Mouse (Mus musculus) liver, embryonic 16.5 days (tissue): ENCODE results near the gene Csrp1. TPM values are rescaled to one million over a fixed set of nuclear protein-coding genes. Genes with fewer than 3 reads are reported as not detected.

Experiments used
- ATAC-seq: fragments of 200-750 bp; cut with Nextera tagmentation; 2 replicates; pipeline ENCODE4 v1.8.0; 2017; ENCODE audit warnings: low read depth, mild to moderate bottlenecking, moderate number of reproducible peaks, moderate library complexity
- H3K27ac ChIP-seq: fragments of 300-500 bp; sonication (generic); 2 replicates; pipeline ENCODE4 v1.5.1; 2014; ENCODE audit warnings: mild to moderate bottlenecking, low read length
- H3K27me3 ChIP-seq: fragments of 300-500 bp; sonication (generic); 2 replicates; pipeline ENCODE4 v1.6.1; 2014; ENCODE audit warnings: low read depth, low read length, mixed read lengths; ENCODE audit not compliant: control insufficient read depth, insufficient read depth
- H3K36me3 ChIP-seq: fragments of 300-500 bp; sonication (generic); 2 replicates; pipeline ENCODE4 v1.6.1; 2014; ENCODE audit warnings: mild to moderate bottlenecking; ENCODE audit not compliant: control insufficient read depth, insufficient read depth
- H3K4me1 ChIP-seq: fragments of 300-500 bp; sonication (generic); 2 replicates; pipeline ENCODE4 v1.6.1; 2014; ENCODE audit warnings: low read depth, low read length, mixed read lengths; ENCODE audit not compliant: control insufficient read depth
- H3K4me2 ChIP-seq: fragments of 300-500 bp; sonication (generic); 2 replicates; pipeline ENCODE4 v1.6.1; 2014; ENCODE audit warnings: low read depth, low read length, mixed read lengths
- H3K4me3 ChIP-seq: fragments of 300-500 bp; sonication (generic); 2 replicates; pipeline ENCODE4 v1.5.1; 2014; ENCODE audit warnings: low read depth, mild to moderate bottlenecking, low read length
- H3K9ac ChIP-seq: fragments of 300-500 bp; sonication (generic); 2 replicates; pipeline ENCODE4 v1.6.1; 2014; ENCODE audit warnings: low read depth, low read length
- H3K9me3 ChIP-seq: fragments of 300-500 bp; sonication (generic); replicated peaks from 2 replicates; pipeline ENCODE4 v1.6.1; 2016; ENCODE audit warnings: low read length; ENCODE audit not compliant: control insufficient read depth
- WGBS: fragments of 180-500 bp; shearing (Covaris S2); extraction: QIAGEN DNeasy Blood & Tissue Kit; methylation state at CpG from one replicate; pipeline ENCODE4 v1.1.7; 2014; ENCODE audit not compliant: insufficient replicate concordance; 5-methylcytosine and 5-hydroxymethylcytosine counted together
- polyA plus RNA-seq: library from polyadenylated mRNA; unstranded; fragments of >200 nt; fragmentation: Nextera tagmentation; extraction: Ambion mirVana; gene quantifications from 2 replicates; pipeline ENCODE4 v1.2.1, GENCODE M21; 2015

Gene Csrp1
- polyA plus RNA-seq, 1 experiment from 2014 or later, result 30.5 TPM

- Histone ChIP-seq H3K27ac (no peak overlapping the region), H3K4me1 (peaks cover 37% of the 10 kb centered on the region), H3K36me3 (no peaks in the 10 kb centered on the region), H3K4me3 (no peak overlapping the region), H3K9ac (no peak overlapping the region), H3K27me3 (no peaks in the 10 kb centered on the region), H3K4me2 (no peak overlapping the region), H3K9me3 (no peaks in the 10 kb centered on the region)
- ATAC-seq, result no peak
- WGBS, result 20% methylated on average over 7 of the region's 7 CpGs
These were observed 11.5 kb downstream of the Csrp1 start for GRCm38 (mm10) chr1:135731393-135731792.

- Histone ChIP-seq H3K4me3 (no peak overlapping the region), H3K27ac (no peak overlapping the region), H3K27me3 (no peaks in the 10 kb centered on the region), H3K9ac (no peak overlapping the region), H3K36me3 (no peaks in the 10 kb centered on the region), H3K9me3 (no peaks in the 10 kb centered on the region), H3K4me1 (peaks cover 37% of the 10 kb centered on the region), H3K4me2 (no peak overlapping the region)
- ATAC-seq, result no peak
- WGBS, result 63% methylated on average over 11 of the region's 11 CpGs
These were observed 12.2 kb downstream of the Csrp1 start for GRCm38 (mm10) chr1:135731897-135732684.

GRCm38 (mm10) chr1:135734225-135734937 lies 14.5 kb downstream of the Csrp1 start:
- ATAC-seq, result no peak
- no peak overlapping the region for H3K9ac ChIP-seq
- H3K27me3 ChIP-seq, result no peaks in the 10 kb centered on the region
- no peaks in the 10 kb centered on the region for H3K36me3 ChIP-seq
- 48% methylated on average over 7 of the region's 7 CpGs for WGBS
- no peak overlapping the region for H3K4me3 ChIP-seq
- peaks cover 32% of the 10 kb centered on the region for H3K4me1 ChIP-seq
- H3K9me3 ChIP-seq, result no peaks in the 10 kb centered on the region
- H3K4me2 ChIP-seq, result no peak overlapping the region
- H3K27ac ChIP-seq, result no peak overlapping the region

- no peak; the same call in 1 of the 2 replicates for ATAC-seq
- Histone ChIP-seq H3K27ac (no peak overlapping the region), H3K4me3 (no peak overlapping the region), H3K36me3 (no peaks in the 10 kb centered on the region), H3K27me3 (no peaks in the 10 kb centered on the region), H3K4me2 (no peak overlapping the region), H3K9me3 (no peaks in the 10 kb centered on the region), H3K4me1 (peaks cover 23% of the 10 kb centered on the region), H3K9ac (no peak overlapping the region)
- 47% methylated on average over 6 of the region's 6 CpGs for WGBS
These were observed 15.6 kb downstream of the Csrp1 start for GRCm38 (mm10) chr1:135735460-135735859.

GRCm38 (mm10) chr1:135744987-135745386 lies 25.1 kb downstream of the Csrp1 start:
- Histone ChIP-seq H3K4me2 (no peak overlapping the region), H3K9ac (no peak overlapping the region), H3K4me3 (no peak overlapping the region), H3K27me3 (no peaks in the 10 kb centered on the region), H3K27ac (no peak overlapping the region), H3K36me3 (no peaks in the 10 kb centered on the region; the same call in none of the 2 replicates), H3K4me1 (no peaks in the 10 kb centered on the region), H3K9me3 (no peaks in the 10 kb centered on the region)
- 81% methylated on average over 7 of the region's 7 CpGs for WGBS
- ATAC-seq, result no peak

GRCm38 (mm10) chr1:135746248-135746647 lies 26.4 kb downstream of the Csrp1 start:
- Histone ChIP-seq H3K4me2 (no peak overlapping the region), H3K9me3 (no peaks in the 10 kb centered on the region), H3K36me3 (peaks cover 2% of the 10 kb centered on the region), H3K27ac (no peak overlapping the region), H3K4me1 (no peaks in the 10 kb centered on the region), H3K4me3 (no peak overlapping the region), H3K9ac (no peak overlapping the region), H3K27me3 (no peaks in the 10 kb centered on the region)
- WGBS, result 81% methylated on average over 4 of the region's 4 CpGs
- ATAC-seq, result no peak

GRCm38 (mm10) chr1:135752737-135753348 lies 33.0 kb downstream of the Csrp1 start:
- Histone ChIP-seq H3K9me3 (no peaks in the 10 kb centered on the region), H3K4me3 (no peak overlapping the region), H3K36me3 (peaks cover 2% of the 10 kb centered on the region), H3K27ac (no peak overlapping the region), H3K27me3 (no peaks in the 10 kb centered on the region), H3K4me2 (no peak overlapping the region), H3K4me1 (no peaks in the 10 kb centered on the region), H3K9ac (no peak overlapping the region)
- ATAC-seq, result peak; percentile 96
- 11% methylated on average over 10 of the region's 10 CpGs for WGBS

GRCm38 (mm10) chr1:135755287-135755686 lies 35.4 kb downstream of the Csrp1 start:
- no peaks in the 10 kb centered on the region for H3K27me3 ChIP-seq
- H3K36me3 ChIP-seq, result 0 out of 2 replicates have a peak, but pooled peaks cover 2% of the 10 kb centered on the region
- WGBS, result 64% methylated on average over 9 of the region's 9 CpGs
- H3K4me3 ChIP-seq, result no peak overlapping the region
- H3K27ac ChIP-seq, result no peak overlapping the region
- H3K9me3 ChIP-seq, result no peaks in the 10 kb centered on the region
- H3K9ac ChIP-seq, result no peak overlapping the region
- no peaks in the 10 kb centered on the region for H3K4me1 ChIP-seq
- no peak overlapping the region for H3K4me2 ChIP-seq
- no peak for ATAC-seq

- no peaks in the 10 kb centered on the region for H3K4me1 ChIP-seq
- WGBS, result 61% methylated on average over 3 of the region's 3 CpGs
- 0 out of 2 replicates have a peak, but pooled peaks cover 1% of the 10 kb centered on the region for H3K36me3 ChIP-seq
- no peak overlapping the region for H3K9ac ChIP-seq
- H3K27me3 ChIP-seq, result no peaks in the 10 kb centered on the region
- H3K9me3 ChIP-seq, result no peaks in the 10 kb centered on the region
- no peak for ATAC-seq
- no peak overlapping the region for H3K4me2 ChIP-seq
- no peak overlapping the region for H3K27ac ChIP-seq
- no peak overlapping the region for H3K4me3 ChIP-seq
These were observed 36.1 kb downstream of the Csrp1 start for GRCm38 (mm10) chr1:135755913-135756312.
